Mouse (Mus musculus) brain, embryonic 14.5 days (tissue): Measurements from ENCODE around the gene Wdr61.

ENCODE experiments used
- CTCF ChIP-seq: fragments of 200-500 bp; IDR thresholded peaks from 2 replicates; pipeline ENCODE4 v1.5.1; 2012; ENCODE audit warnings: inconsistent platforms, mild to moderate bottlenecking, moderate library complexity, borderline replicate concordance; ENCODE audit not compliant: insufficient read depth, insufficient read length; ENCODE audit errors: extremely low read depth
- POLR2A ChIP-seq: fragments of 200-500 bp; IDR thresholded peaks from 2 replicates; pipeline ENCODE4 v1.6.1; 2012; ENCODE audit warnings: mild to moderate bottlenecking, inconsistent platforms, borderline replicate concordance; ENCODE audit not compliant: poor library complexity, insufficient read depth, insufficient read length, severe bottlenecking; ENCODE audit errors: extremely low read depth

- no peak for TF ChIP-seq CTCF
- TF ChIP-seq POLR2A, result no peak
These were observed 18.6 kb upstream of the Wdr61 start for GRCm38 (mm10) chr9:54752944-54753295.
